Mouse (Mus musculus) ES-Bruce4 (cell line): ENCODE measurements around the gene Inpp5a.
A peak's percentile ranks its signal among the peaks of the same experiment; 100 is the strongest.

Experiments
- CTCF ChIP-seq: IDR thresholded peaks from one replicate; pipeline ENCODE4 v1.8.1; 2011; ENCODE audit warnings: low read depth, low read length
- EP300 ChIP-seq: IDR thresholded peaks from 2 replicates; pipeline ENCODE4 v1.6.1; 2011; ENCODE audit warnings: low read depth, low read length; ENCODE audit not compliant: insufficient read depth
- POLR2A ChIP-seq: IDR thresholded peaks from one replicate; pipeline ENCODE4 v1.8.1; 2011; ENCODE audit warnings: low read length; ENCODE audit not compliant: insufficient read depth

- no peak for TF ChIP-seq POLR2A
- TF ChIP-seq CTCF: peak; percentile 80
- TF ChIP-seq EP300: no peak
Measured at GRCm38 (mm10) chr7:139484206-139484955, 95.5 kb downstream of the Inpp5a start.
